Mouse (Mus musculus) kidney, adult 18-20 months (tissue): Measurements from ENCODE around the gene Cd7.
"Not testable (repeated sequence)": the region's sequence is repeated elsewhere in the genome, so short reads cannot be mapped to it uniquely, and the experiment has no call there.

ENCODE experiments used
- DNase-seq: peaks from one replicate; pipeline ENCODE4 v3.0.0; 2021

The Cd7 gene

GRCm38 (mm10) chr11:121039302-121039701 is at the start of gene Cd7:
Cd7 (minus strand) TSS chr11:121039418.
- DNase-seq, result no peak

GRCm38 (mm10) chr11:121088997-121089396 is 49.8 kb upstream of the Cd7 start:
- no peak for DNase-seq

- DNase-seq, result no peak
Observed at GRCm38 (mm10) chr11:121086296-121086695, 47.1 kb upstream of the Cd7 start.

GRCm38 (mm10) chr11:121085181-121085580 is 46.0 kb upstream of the Cd7 start:
- no peak for DNase-seq

- no peak for DNase-seq
Observed at GRCm38 (mm10) chr11:121082857-121083500, 43.8 kb upstream of the Cd7 start.

GRCm38 (mm10) chr11:121082250-121082649 is 43.0 kb upstream of the Cd7 start:
- no peak for DNase-seq

GRCm38 (mm10) chr11:121081120-121081519 is 41.9 kb upstream of the Cd7 start, which contains the start of gene Sectm1a:
Sectm1a (minus strand) TSS chr11:121081220.
- DNase-seq, result no peak

GRCm38 (mm10) chr11:121080330-121080729 is 41.1 kb upstream of the Cd7 start:
- DNase-seq, result no peak

GRCm38 (mm10) chr11:121075655-121076054 is 36.4 kb upstream of the Cd7 start:
- DNase-seq, result no peak

GRCm38 (mm10) chr11:121069662-121070061 is 30.4 kb upstream of the Cd7 start:
- not testable (repeated sequence) for DNase-seq

- DNase-seq, result no peak
Observed at GRCm38 (mm10) chr11:121067895-121068294, 28.7 kb upstream of the Cd7 start.

- DNase-seq, result no peak
Observed at GRCm38 (mm10) chr11:121064197-121064596, 25.0 kb upstream of the Cd7 start.

GRCm38 (mm10) chr11:121063379-121063778 is 24.2 kb upstream of the Cd7 start, which contains the start of gene Sectm1b:
Sectm1b (minus strand) TSS chr11:121063569.
- peak; percentile 55 for DNase-seq

GRCm38 (mm10) chr11:121061615-121062014 is 22.4 kb upstream of the Cd7 start:
- DNase-seq, result no peak

GRCm38 (mm10) chr11:121060401-121061067 is 21.3 kb upstream of the Cd7 start:
- DNase-seq, result not testable (repeated sequence)

- DNase-seq, result no peak
Observed at GRCm38 (mm10) chr11:121059471-121059870, 20.3 kb upstream of the Cd7 start.

GRCm38 (mm10) chr11:121058956-121059355 is 19.7 kb upstream of the Cd7 start:
- peak; percentile 57 for DNase-seq

GRCm38 (mm10) chr11:121058122-121058521 is 18.9 kb upstream of the Cd7 start:
- DNase-seq, result peak; percentile 75

- DNase-seq, result peak; percentile 72
Observed at GRCm38 (mm10) chr11:121056536-121057236, 17.5 kb upstream of the Cd7 start.

GRCm38 (mm10) chr11:121053536-121053935 is 14.3 kb upstream of the Cd7 start:
- peak; percentile 87 for DNase-seq

GRCm38 (mm10) chr11:121052387-121052786 is 13.2 kb upstream of the Cd7 start:
- peak; percentile 49 for DNase-seq

- DNase-seq, result no peak
Observed at GRCm38 (mm10) chr11:121051793-121052192, 12.6 kb upstream of the Cd7 start.

- DNase-seq, result no peak
Observed at GRCm38 (mm10) chr11:121049840-121050239, 10.6 kb upstream of the Cd7 start.
